Mouse (Mus musculus): ENCODE measurements at regions not wholly inside any gene's neighbourhood (a gene's known extent, or its start where the extent isn't known, plus 50 kb on each side); places are given as distances from the start of the nearest gene placed in this dataset.

- no peak for DNase-seq (ENCODE audit: low read depth, low spot score)
- TF ChIP-seq HCFC1 (IDR thresholded peaks at IDR 0.05; ENCODE audit: borderline replicate concordance, insufficient read depth, low read length) (no peak), CHD2 (IDR thresholded peaks at IDR 0.05; ENCODE audit: low read depth, low read length) (no peak), ZNF384 (IDR thresholded peaks at IDR 0.05; ENCODE audit: low read depth, low read length) (no peak), MAFK (IDR thresholded peaks at IDR 0.05; ENCODE audit: insufficient read depth, low read depth, low read length) (no peak), ZC3H11A (IDR thresholded peaks at IDR 0.05; ENCODE audit: borderline replicate concordance, low read depth, low read length) (no peak)
- Histone ChIP-seq H3K27ac (ENCODE audit: insufficient read depth, low read depth, low read length, poor library complexity, severe bottlenecking) (no peak overlapping the region), H3K4me3 (ENCODE audit: insufficient read depth in 1 of 2, low read depth in 1 of 2, low read length in 2 of 2, poor library complexity in 1 of 2, severe bottlenecking in 1 of 2) (no peak overlapping the region), H3K9ac (ENCODE audit: insufficient read depth, low read depth, low read length, poor library complexity, severe bottlenecking) (no peak overlapping the region), H3K9me3 (ENCODE audit: control insufficient read depth, insufficient read depth, low read depth, low read length) (no peaks in the 10 kb centered on the region), H3K36me3 (ENCODE audit: control insufficient read depth, insufficient read depth, low read length, poor library complexity, severe bottlenecking) (no peaks in the 10 kb centered on the region), H3K4me1 (ENCODE audit: control insufficient read depth in 2 of 2, insufficient read depth in 2 of 2, low read length in 2 of 2, poor library complexity in 1 of 2) (no peaks in the 10 kb centered on the region)
- in situ Hi-C loops (cut with MboI; ENCODE audit: low sequenced_read_pairs in 2 of 2, unreplicated experiment in 2 of 2), result no loop called here
These were observed 63.4 kb upstream of the Man1a2 start for GRCm38 (mm10) chr3:100748727-100749126.

- no peak overlapping the region for H3K9ac ChIP-seq (ENCODE audit: insufficient read depth, low read depth, low read length, poor library complexity, severe bottlenecking)
- H3K9me3 ChIP-seq (ENCODE audit: control insufficient read depth, insufficient read depth, low read depth, low read length), result no peaks in the 10 kb centered on the region
- in situ Hi-C loops (cut with MboI; ENCODE audit: low sequenced_read_pairs in 2 of 2, unreplicated experiment in 2 of 2), result no loop called here
- peaks cover 0 to under 1% of the 10 kb centered on the region in 2 experiments; a peak in 1 of 4 replicates for H3K4me1 ChIP-seq (ENCODE audit: control insufficient read depth in 2 of 2, insufficient read depth in 2 of 2, low read length in 2 of 2, poor library complexity in 1 of 2)
- no peak overlapping the region for H3K4me3 ChIP-seq (ENCODE audit: insufficient read depth in 1 of 2, low read depth in 1 of 2, low read length in 2 of 2, poor library complexity in 1 of 2, severe bottlenecking in 1 of 2)
- H3K27ac ChIP-seq (ENCODE audit: insufficient read depth, low read depth, low read length, poor library complexity, severe bottlenecking), result no peak overlapping the region
- no peak for TF ChIP-seq CHD2 (IDR thresholded peaks at IDR 0.05; ENCODE audit: low read depth, low read length)
- TF ChIP-seq HCFC1 (IDR thresholded peaks at IDR 0.05; ENCODE audit: borderline replicate concordance, insufficient read depth, low read length), result no peak
- TF ChIP-seq ZC3H11A (IDR thresholded peaks at IDR 0.05; ENCODE audit: borderline replicate concordance, low read depth, low read length), result no peak
- no peak for TF ChIP-seq ZNF384 (IDR thresholded peaks at IDR 0.05; ENCODE audit: low read depth, low read length)
- no peak for TF ChIP-seq MAFK (IDR thresholded peaks at IDR 0.05; ENCODE audit: insufficient read depth, low read depth, low read length)
- H3K36me3 ChIP-seq (ENCODE audit: control insufficient read depth, insufficient read depth, low read length, poor library complexity, severe bottlenecking), result no peaks in the 10 kb centered on the region
- DNase-seq (ENCODE audit: low read depth, low spot score), result no peak
These were observed 63.0 kb upstream of the Man1a2 start for GRCm38 (mm10) chr3:100748309-100748691.

- Histone ChIP-seq H3K9me3 (ENCODE audit: control insufficient read depth, insufficient read depth, low read depth, low read length) (no peaks in the 10 kb centered on the region), H3K9ac (ENCODE audit: insufficient read depth, low read depth, low read length, poor library complexity, severe bottlenecking) (no peak overlapping the region), H3K4me1 (ENCODE audit: control insufficient read depth in 2 of 2, insufficient read depth in 2 of 2, low read length in 2 of 2, poor library complexity in 1 of 2) (peaks cover 0 to 2% of the 10 kb centered on the region in 2 experiments; a peak in 1 of 4 replicates), H3K4me3 (ENCODE audit: insufficient read depth in 1 of 2, low read depth in 1 of 2, low read length in 2 of 2, poor library complexity in 1 of 2, severe bottlenecking in 1 of 2) (no peak overlapping the region), H3K36me3 (ENCODE audit: control insufficient read depth, insufficient read depth, low read length, poor library complexity, severe bottlenecking) (no peaks in the 10 kb centered on the region), H3K27ac (ENCODE audit: insufficient read depth, low read depth, low read length, poor library complexity, severe bottlenecking) (no peak overlapping the region)
- no peak for TF ChIP-seq ZC3H11A (IDR thresholded peaks at IDR 0.05; ENCODE audit: borderline replicate concordance, low read depth, low read length)
- TF ChIP-seq HCFC1 (IDR thresholded peaks at IDR 0.05; ENCODE audit: borderline replicate concordance, insufficient read depth, low read length), result no peak
- no peak for TF ChIP-seq ZNF384 (IDR thresholded peaks at IDR 0.05; ENCODE audit: low read depth, low read length)
- TF ChIP-seq MAFK (IDR thresholded peaks at IDR 0.05; ENCODE audit: insufficient read depth, low read depth, low read length), result no peak
- no peak for TF ChIP-seq CHD2 (IDR thresholded peaks at IDR 0.05; ENCODE audit: low read depth, low read length)
- no peak for DNase-seq (ENCODE audit: low read depth, low spot score)
- in situ Hi-C loops (cut with MboI; ENCODE audit: low sequenced_read_pairs in 2 of 2, unreplicated experiment in 2 of 2), result no loop called here
These were observed 62.4 kb upstream of the Man1a2 start for GRCm38 (mm10) chr3:100747421-100748308.

GRCm38 (mm10) chr3:100737660-100738059 is 52.4 kb upstream of the Man1a2 start:
- DNase-seq (ENCODE audit: low read depth, low spot score), result no peak
- TF ChIP-seq MAFK (IDR thresholded peaks at IDR 0.05; ENCODE audit: insufficient read depth, low read depth, low read length), result no peak
- no peak for TF ChIP-seq CHD2 (IDR thresholded peaks at IDR 0.05; ENCODE audit: low read depth, low read length)
- no peak for TF ChIP-seq HCFC1 (IDR thresholded peaks at IDR 0.05; ENCODE audit: borderline replicate concordance, insufficient read depth, low read length)
- TF ChIP-seq ZC3H11A (IDR thresholded peaks at IDR 0.05; ENCODE audit: borderline replicate concordance, low read depth, low read length), result no peak
- TF ChIP-seq ZNF384 (IDR thresholded peaks at IDR 0.05; ENCODE audit: low read depth, low read length), result no peak
- no peak overlapping the region for H3K27ac ChIP-seq (ENCODE audit: insufficient read depth, low read depth, low read length, poor library complexity, severe bottlenecking)
- H3K36me3 ChIP-seq (ENCODE audit: control insufficient read depth, insufficient read depth, low read length, poor library complexity, severe bottlenecking), result no peaks in the 10 kb centered on the region
- no peaks in the 10 kb centered on the region for H3K4me1 ChIP-seq (ENCODE audit: control insufficient read depth in 2 of 2, insufficient read depth in 2 of 2, low read length in 2 of 2, poor library complexity in 1 of 2)
- in situ Hi-C loops (cut with MboI; ENCODE audit: low sequenced_read_pairs in 2 of 2, unreplicated experiment in 2 of 2), result no loop called here
- H3K9me3 ChIP-seq (ENCODE audit: control insufficient read depth, insufficient read depth, low read depth, low read length), result no peaks in the 10 kb centered on the region
- H3K9ac ChIP-seq (ENCODE audit: insufficient read depth, low read depth, low read length, poor library complexity, severe bottlenecking), result no peak overlapping the region
- H3K4me3 ChIP-seq (ENCODE audit: insufficient read depth in 1 of 2, low read depth in 1 of 2, low read length in 2 of 2, poor library complexity in 1 of 2, severe bottlenecking in 1 of 2), result no peak overlapping the region
